Mouse (Mus musculus): ENCODE measurements at regions not wholly inside any gene's neighbourhood (a gene's known extent, or its start where the extent isn't known, plus 50 kb on each side); places are given as distances from the start of the nearest gene placed in this dataset.

DNA sequence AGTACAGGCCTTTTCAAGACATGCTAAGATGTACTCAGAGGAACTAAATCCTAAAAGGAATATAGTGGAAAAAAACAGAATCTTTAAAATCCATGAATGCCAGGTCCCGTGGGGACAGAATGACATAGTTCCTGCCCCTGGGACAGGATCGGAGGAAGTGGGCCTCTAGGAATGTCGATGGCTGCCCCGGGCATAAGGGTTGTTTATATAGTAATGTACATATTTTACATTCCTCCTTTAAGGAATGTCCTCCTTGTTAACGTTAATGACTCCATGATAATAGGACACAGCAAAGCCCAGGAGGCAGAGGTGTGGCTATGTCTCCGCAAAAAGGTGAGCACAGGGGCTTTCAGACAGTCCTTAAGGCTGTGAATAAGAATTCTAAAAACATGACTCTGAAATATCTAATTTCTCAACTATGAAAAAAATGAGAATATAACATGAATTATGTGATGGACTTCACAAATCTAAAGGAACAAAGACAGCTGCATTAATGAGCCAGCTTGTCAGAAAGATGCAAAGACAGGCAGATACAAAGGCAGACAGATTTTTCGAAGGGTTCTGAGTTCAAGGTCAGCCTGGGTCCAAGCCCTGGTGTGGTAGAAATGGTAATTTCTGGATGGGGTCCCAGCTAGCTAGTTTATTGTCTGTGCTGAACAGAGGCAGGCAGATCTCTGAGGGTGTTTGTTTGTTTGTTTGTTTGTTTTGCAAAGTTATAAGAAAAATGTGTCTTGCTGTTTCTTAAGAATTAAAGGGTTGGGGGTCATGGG lies 111.3 kb upstream of the Pcgf5 start:
- H3K27me3 ChIP-seq (ENCODE audit: control insufficient read depth, insufficient read depth, insufficient read length): no peaks in the 10 kb centered on the region
- no peaks in the 10 kb centered on the region for H3K36me3 ChIP-seq (ENCODE audit: control insufficient read depth, insufficient read depth)
- no peaks in the 10 kb centered on the region for H3K79me2 ChIP-seq (ENCODE audit: control insufficient read depth, insufficient read depth)
- no peak overlapping the region for H3K4me3 ChIP-seq
- no peak for TF ChIP-seq POLR2A (IDR thresholded peaks at IDR 0.05; ENCODE audit: insufficient read length, low read depth)
- no peak for TF ChIP-seq USF1 (IDR thresholded peaks at IDR 0.05; ENCODE audit: low read depth)
- TF ChIP-seq CEBPB (IDR thresholded peaks at IDR 0.05; ENCODE audit: insufficient read depth, poor library complexity, severe bottlenecking): no peak
- TF ChIP-seq TCF3 (IDR thresholded peaks at IDR 0.05; ENCODE audit: insufficient read length, low read depth): no peak
- TF ChIP-seq SRF (IDR thresholded peaks at IDR 0.05; ENCODE audit: control insufficient read depth, insufficient read length, low read depth): no peak
- TF ChIP-seq MAX (IDR thresholded peaks at IDR 0.05; ENCODE audit: low read depth): no peak
- no peak for TF ChIP-seq MYOD1 (IDR thresholded peaks at IDR 0.05; ENCODE audit: control insufficient read depth in 1 of 3, insufficient read length in 2 of 3, low read depth in 2 of 3)
- no peak for TF ChIP-seq REST (IDR thresholded peaks at IDR 0.05; ENCODE audit: insufficient read depth, insufficient read length)
- no peak for TF ChIP-seq TCF12 (IDR thresholded peaks at IDR 0.05; ENCODE audit: insufficient read depth, poor library complexity, severe bottlenecking)
- TF ChIP-seq MYOG (IDR thresholded peaks at IDR 0.05; ENCODE audit: control insufficient read depth in 1 of 3, insufficient read depth in 1 of 3, insufficient read length in 2 of 3, low read depth in 2 of 3): no peak
- no peak overlapping the region for H3ac ChIP-seq (ENCODE audit: control insufficient read depth, insufficient read length)
- peak overlapping the region; percentile 25 for H3K4me2 ChIP-seq (ENCODE audit: low read depth)

DNA sequence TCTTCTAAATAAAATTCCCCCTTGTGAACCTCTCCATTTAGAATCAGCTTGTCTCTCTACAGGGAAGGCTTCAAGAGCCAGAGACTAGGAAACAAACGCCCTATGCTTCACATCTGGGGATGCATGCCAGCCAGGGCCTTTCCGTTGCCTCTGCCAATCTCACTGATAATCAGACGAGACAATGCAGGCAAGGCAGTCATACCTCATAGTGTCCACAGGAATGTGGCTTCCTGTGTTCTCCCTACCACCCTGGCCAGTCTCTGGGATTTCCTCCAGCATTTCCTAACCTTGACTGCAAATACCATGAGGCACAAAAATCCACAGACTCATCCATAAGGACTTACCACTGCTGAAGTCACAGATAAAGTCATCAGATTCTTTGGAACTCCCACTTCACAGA lies 110.4 kb upstream of the Pcgf5 start:
- Histone ChIP-seq H3K36me3 (ENCODE audit: control insufficient read depth, insufficient read depth) (no peaks in the 10 kb centered on the region), H3K79me2 (ENCODE audit: control insufficient read depth, insufficient read depth) (no peaks in the 10 kb centered on the region), H3K4me3 (no peak overlapping the region), H3ac (ENCODE audit: control insufficient read depth, insufficient read length) (no peak overlapping the region), H3K27me3 (ENCODE audit: control insufficient read depth, insufficient read depth, insufficient read length) (no peaks in the 10 kb centered on the region), H3K4me2 (ENCODE audit: low read depth) (peak overlapping the region; percentile 25)
- TF ChIP-seq REST (IDR thresholded peaks at IDR 0.05; ENCODE audit: insufficient read depth, insufficient read length) (no peak), USF1 (IDR thresholded peaks at IDR 0.05; ENCODE audit: low read depth) (no peak), POLR2A (IDR thresholded peaks at IDR 0.05; ENCODE audit: insufficient read length, low read depth) (no peak), POLR2AphosphoS2 (IDR thresholded peaks at IDR 0.05; ENCODE audit: insufficient read length, low read depth) (no peak), MYOG (IDR thresholded peaks at IDR 0.05; ENCODE audit: control insufficient read depth in 1 of 3, insufficient read depth in 1 of 3, insufficient read length in 2 of 3, low read depth in 2 of 3) (no peak), E2F4 (IDR thresholded peaks at IDR 0.05; ENCODE audit: insufficient read depth) (no peak), SRF (IDR thresholded peaks at IDR 0.05; ENCODE audit: control insufficient read depth, insufficient read length, low read depth) (no peak), CEBPB (IDR thresholded peaks at IDR 0.05; ENCODE audit: insufficient read depth, poor library complexity, severe bottlenecking) (no peak), TCF12 (IDR thresholded peaks at IDR 0.05; ENCODE audit: insufficient read depth, poor library complexity, severe bottlenecking) (no peak), MAX (IDR thresholded peaks at IDR 0.05; ENCODE audit: low read depth) (no peak), MYOD1 (IDR thresholded peaks at IDR 0.05; ENCODE audit: control insufficient read depth in 1 of 3, insufficient read length in 2 of 3, low read depth in 2 of 3) (no peak), TCF3 (IDR thresholded peaks at IDR 0.05; ENCODE audit: insufficient read length, low read depth) (no peak)

GRCm38 (mm10) chr19:36238536-36238935 lies 109.6 kb upstream of the Pcgf5 start:
- H3ac ChIP-seq (ENCODE audit: control insufficient read depth, insufficient read length): no peak overlapping the region
- no peak for TF ChIP-seq E2F4 (IDR thresholded peaks at IDR 0.05; ENCODE audit: insufficient read depth)
- no peak for TF ChIP-seq CEBPB (IDR thresholded peaks at IDR 0.05; ENCODE audit: insufficient read depth, poor library complexity, severe bottlenecking)
- no peak for TF ChIP-seq REST (IDR thresholded peaks at IDR 0.05; ENCODE audit: insufficient read depth, insufficient read length)
- TF ChIP-seq POLR2AphosphoS2 (IDR thresholded peaks at IDR 0.05; ENCODE audit: insufficient read length, low read depth): no peak
- TF ChIP-seq MYOD1 (IDR thresholded peaks at IDR 0.05; ENCODE audit: control insufficient read depth in 1 of 3, insufficient read length in 2 of 3, low read depth in 2 of 3): no peak
- TF ChIP-seq POLR2A (IDR thresholded peaks at IDR 0.05; ENCODE audit: insufficient read length, low read depth): no peak
- H3K79me2 ChIP-seq (ENCODE audit: control insufficient read depth, insufficient read depth): no peaks in the 10 kb centered on the region
- no peak overlapping the region for H3K4me2 ChIP-seq (ENCODE audit: low read depth)
- no peaks in the 10 kb centered on the region for H3K27me3 ChIP-seq (ENCODE audit: control insufficient read depth, insufficient read depth, insufficient read length)
- no peak overlapping the region for H3K4me3 ChIP-seq
- H3K36me3 ChIP-seq (ENCODE audit: control insufficient read depth, insufficient read depth): no peaks in the 10 kb centered on the region

DNA sequence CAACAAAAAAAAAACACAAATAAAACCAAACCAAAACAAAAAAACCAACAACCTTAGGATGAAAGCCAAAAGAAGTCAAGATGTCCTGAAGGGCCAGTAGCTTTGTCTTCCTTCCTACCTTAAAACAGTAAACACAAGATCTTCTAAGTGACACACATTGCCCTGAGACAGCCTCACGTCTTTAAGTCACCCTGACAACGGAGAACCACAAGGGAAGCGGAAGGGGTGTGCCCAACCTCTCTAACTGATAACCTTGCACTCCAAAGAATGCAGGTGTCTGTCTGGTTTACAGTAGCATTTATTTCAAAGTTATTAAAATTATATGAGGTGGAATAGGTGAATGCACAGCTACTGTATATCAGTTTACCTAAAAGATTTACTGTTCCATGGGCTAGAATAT lies 105.7 kb upstream of the Pcgf5 start:
- Histone ChIP-seq H3K27me3 (ENCODE audit: control insufficient read depth, insufficient read depth, insufficient read length) (no peaks in the 10 kb centered on the region), H3K79me2 (ENCODE audit: control insufficient read depth, insufficient read depth) (no peaks in the 10 kb centered on the region), H3K36me3 (ENCODE audit: control insufficient read depth, insufficient read depth) (no peaks in the 10 kb centered on the region), H3ac (ENCODE audit: control insufficient read depth, insufficient read length) (no peak overlapping the region), H3K4me2 (ENCODE audit: low read depth) (no peak overlapping the region), H3K4me3 (no peak overlapping the region)
- TF ChIP-seq SRF (IDR thresholded peaks at IDR 0.05; ENCODE audit: control insufficient read depth, insufficient read length, low read depth) (no peak), CEBPB (IDR thresholded peaks at IDR 0.05; ENCODE audit: insufficient read depth, poor library complexity, severe bottlenecking) (no peak), MAX (IDR thresholded peaks at IDR 0.05; ENCODE audit: low read depth) (no peak), TCF3 (IDR thresholded peaks at IDR 0.05; ENCODE audit: insufficient read length, low read depth) (no peak), POLR2AphosphoS2 (IDR thresholded peaks at IDR 0.05; ENCODE audit: insufficient read length, low read depth) (no peak), TCF12 (IDR thresholded peaks at IDR 0.05; ENCODE audit: insufficient read depth, poor library complexity, severe bottlenecking) (no peak), E2F4 (IDR thresholded peaks at IDR 0.05; ENCODE audit: insufficient read depth) (no peak), MYOG (IDR thresholded peaks at IDR 0.05; ENCODE audit: control insufficient read depth in 1 of 3, insufficient read depth in 1 of 3, insufficient read length in 2 of 3, low read depth in 2 of 3) (no peak), REST (IDR thresholded peaks at IDR 0.05; ENCODE audit: insufficient read depth, insufficient read length) (no peak), POLR2A (IDR thresholded peaks at IDR 0.05; ENCODE audit: insufficient read length, low read depth) (no peak)
